Mouse (Mus musculus) neural tube, embryonic 10.5 days (tissue): ENCODE results near the gene Syn1.

Source experiments
- DNase-seq: peaks from one replicate; pipeline ENCODE4 v3.0.0-alpha.2; 2017; ENCODE audit warnings: low spot score; ENCODE audit errors: extremely low spot score

Gene Syn1

DNA sequence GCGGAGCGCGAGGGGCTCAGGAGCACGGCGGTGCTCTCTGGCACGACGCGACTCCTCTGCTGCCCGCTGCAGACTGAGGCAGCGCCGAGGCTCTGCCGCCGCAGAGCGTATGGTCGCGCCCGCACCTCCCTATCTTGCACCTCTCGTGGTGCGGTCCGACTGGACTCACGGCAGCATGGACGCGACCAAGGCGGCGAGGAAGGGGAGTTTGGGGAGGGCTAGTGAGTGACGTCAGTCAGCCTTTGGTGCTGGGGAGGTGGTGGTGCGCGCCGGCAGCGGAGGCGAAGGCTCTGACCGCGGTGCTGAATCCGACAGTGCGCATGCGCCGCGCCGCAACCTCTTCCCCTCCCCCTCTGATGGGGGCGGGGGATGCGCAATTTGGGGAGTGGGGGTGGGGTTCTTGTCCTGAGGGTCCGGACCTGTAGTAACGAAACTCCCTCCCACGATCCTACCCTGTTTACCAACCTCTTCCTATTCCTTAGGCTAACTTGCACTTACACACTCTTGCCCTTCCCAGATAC, at the start of gene Syn1:
Gene Syn1, minus strand, starts transcription at position 161 of the 521 bp plus-strand sequence.
- DNase-seq, result peak; percentile 77

DNA sequence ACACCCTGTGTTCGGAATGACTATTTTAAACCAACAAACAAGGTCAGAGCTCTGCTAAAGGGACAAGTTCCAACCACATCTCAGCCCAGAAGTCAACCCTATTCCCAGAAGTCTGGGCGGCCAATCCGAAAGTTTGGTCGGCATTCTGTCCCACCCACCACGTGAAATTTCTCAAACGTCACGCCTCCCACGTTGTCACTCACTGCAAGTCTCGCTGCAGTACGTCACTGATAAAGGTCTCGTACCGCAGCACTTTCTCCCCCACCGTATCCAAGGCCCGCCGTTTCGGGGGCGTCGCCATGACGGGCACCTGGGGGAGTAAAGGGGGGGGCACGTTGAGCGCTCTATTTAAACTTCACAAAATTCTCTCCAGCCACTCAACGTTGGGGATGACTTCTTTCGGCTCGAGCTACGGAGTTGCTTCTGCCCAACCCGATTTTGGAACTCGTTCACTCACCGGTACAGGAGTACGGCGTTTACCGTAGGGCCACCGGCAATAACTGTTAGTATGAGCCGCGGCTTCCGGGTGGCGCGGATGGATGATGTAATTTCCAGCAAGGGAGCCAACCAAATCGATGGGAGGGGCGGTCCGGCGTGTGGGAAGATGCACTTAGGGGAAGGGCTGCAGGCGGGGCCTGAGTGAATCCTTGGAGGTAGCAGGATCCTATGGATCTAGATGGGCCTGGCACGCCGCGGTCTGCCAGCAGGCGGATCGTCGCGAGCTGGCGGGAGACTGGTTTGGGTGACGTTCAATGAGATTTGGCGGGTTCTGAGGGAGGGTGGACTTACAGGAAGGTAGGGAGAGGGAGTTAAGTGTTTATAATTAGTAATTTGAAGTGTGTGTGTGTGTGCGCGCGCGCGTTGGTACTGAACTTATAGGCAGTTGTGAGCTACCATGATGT, 40.9 kb upstream of the Syn1 start, which contains the start of gene Uxt:
Gene Uxt, minus strand, starts transcription at position 541 of the 902 bp plus-strand sequence.
- peak; percentile 84 for DNase-seq

DNA sequence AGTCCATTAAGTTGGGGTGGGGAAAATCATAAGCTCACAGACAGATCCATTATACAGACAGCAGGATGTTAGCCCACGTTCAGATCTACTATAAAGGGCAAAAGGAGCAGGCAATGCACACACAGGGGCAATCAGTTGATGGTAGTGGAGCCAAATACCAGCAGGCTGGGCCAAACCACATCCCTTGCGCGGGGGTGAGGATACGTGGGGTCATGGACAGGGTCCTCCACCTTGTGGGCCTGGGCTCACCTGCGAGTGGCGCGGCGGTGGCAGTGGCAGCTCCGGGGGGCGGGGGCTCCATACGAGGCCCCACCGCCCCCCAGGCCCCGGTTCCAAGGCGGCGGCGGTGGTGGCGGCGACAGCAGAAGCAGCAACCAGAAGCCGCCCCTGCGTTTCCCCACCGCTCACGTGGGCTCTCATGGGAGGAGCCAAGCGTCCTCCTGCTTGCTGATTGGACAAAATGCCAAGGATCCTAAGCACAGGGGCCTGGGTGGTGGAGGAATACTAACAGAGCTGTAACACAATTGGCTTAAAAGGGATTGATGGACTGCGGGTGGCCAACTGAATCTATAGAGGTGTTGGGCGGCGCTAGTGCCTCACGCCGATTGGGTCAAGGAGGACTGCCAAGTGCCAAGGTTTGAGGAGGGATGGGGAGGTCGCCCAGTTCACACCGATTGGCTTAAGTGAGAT, 29.5 kb upstream of the Syn1 start, which contains the start of gene Elk1:
Gene Elk1, minus strand, starts transcription at position 418 of the 690 bp plus-strand sequence.
- peak; percentile 80 for DNase-seq

DNA sequence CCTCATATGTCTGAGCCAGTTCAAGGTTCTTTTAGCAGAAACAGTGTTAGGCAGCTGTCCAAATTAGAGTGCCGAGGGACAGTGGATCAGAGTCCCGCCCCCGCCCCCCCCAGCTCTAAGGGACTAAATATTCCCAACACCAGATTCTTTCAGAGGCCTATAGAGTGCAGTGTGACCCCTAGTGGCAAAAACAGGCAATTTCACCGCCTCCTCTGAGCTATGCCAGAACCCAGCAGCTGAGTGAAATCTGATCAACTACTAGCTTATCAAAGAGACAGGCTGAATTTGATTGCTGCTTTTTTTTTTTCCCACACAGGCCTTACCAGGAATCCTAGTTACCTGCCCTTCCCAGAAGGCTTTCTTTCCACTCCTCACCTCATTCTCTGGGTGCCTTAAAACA, 25.3 kb upstream of the Syn1 start:
- peak; percentile 19 for DNase-seq

DNA sequence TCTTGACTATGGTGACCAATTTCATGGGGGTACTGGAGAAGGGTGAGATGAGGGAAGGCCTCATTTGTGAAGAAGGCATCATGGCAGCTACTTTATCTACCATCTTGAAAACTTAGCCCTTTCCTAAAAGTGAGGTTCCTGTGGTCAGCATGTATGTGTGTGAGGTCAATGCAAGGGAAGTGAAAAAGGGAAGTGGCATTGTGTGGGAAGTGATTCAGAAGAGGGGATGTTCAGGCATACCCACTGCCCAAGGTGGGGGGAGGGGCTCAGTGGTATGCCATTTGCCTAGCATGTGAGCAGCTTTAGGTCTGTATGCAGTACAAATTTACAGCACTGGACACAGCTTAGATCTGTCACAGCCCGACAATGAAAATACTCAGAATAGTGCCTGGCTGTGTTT, 11.2 kb upstream of the Syn1 start:
- no peak for DNase-seq

DNA sequence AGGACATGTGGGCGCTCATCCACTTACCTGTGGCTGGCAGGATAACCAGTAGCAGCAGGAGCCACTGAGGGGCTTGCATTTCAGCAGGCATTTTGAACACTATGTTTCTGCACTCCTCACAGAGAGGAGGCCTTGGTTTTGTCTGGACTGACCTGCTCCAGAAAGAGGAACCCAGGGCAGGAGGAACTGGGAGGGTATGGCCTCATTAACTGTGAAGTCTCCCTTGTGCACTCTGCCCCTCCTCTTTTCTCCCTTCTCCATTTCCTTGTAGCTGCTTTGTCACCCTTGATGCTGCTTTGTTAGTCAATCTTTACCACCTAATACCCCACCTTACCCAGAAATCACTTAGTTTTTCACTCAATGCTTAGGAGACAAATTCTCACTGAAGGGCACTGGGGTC, 10.6 kb upstream of the Syn1 start, which contains the start of gene Cfp:
Gene Cfp, minus strand, starts transcription at position 192 of the 400 bp plus-strand sequence.
- DNase-seq, result no peak

DNA sequence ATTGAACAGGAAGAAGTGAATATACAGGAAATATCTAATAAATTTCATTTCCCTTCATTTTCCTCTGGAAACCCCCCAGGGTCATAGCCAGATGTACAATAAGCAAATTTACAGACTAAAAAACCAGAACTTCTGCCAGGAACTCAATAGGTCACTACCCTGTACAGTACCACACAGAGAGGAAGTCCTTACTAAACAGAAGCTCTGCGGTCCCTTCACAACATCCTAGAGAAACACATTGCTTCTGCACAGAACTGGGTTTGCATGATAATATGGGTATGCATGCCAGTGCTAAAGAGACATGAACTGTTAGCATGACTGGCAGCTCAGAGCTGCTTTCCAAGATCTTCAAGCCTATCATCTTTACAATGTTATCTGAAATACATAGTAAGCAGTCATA, 9.1 kb upstream of the Syn1 start:
- DNase-seq, result no peak

DNA sequence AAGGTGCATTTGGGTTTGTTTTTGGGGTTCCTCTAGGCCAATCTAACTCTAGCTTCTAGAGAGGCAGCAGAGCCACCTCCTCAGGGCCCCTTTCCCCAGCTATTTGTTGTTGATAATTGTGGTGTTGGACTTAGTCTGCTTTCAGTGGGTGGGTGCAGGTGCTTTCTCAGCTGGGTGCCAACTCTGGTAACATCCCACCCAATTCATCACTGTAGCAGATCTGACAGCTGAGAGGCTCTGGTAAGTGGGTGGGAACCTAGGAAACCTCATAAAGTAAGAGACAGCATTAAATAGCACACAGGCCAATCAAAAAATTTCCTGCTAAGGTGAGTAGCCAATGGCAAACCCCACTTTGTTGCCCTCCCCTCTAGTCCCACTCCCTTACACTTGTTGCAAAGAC, 4.2 kb upstream of the Syn1 start:
- DNase-seq, result no peak

DNA sequence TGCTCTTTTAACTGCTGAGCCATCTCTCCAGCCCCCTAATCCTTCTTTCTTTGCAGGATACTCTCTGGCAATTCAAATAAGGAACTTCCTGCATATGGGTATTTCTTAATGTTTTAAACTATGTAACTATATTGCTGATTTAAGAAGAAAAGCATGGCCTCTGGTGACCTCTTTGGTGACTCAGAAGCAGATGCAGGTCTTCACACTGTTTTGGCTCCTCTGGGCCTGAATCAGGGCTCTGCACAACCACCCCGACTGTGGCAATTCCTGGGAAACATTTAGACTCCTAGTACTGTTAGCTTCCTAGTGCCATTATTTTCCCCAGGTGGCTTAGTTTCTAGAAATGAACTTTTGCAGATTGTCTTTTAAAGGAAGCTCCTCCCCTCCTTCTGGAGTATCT, 2.7 kb upstream of the Syn1 start:
- no peak for DNase-seq

DNA sequence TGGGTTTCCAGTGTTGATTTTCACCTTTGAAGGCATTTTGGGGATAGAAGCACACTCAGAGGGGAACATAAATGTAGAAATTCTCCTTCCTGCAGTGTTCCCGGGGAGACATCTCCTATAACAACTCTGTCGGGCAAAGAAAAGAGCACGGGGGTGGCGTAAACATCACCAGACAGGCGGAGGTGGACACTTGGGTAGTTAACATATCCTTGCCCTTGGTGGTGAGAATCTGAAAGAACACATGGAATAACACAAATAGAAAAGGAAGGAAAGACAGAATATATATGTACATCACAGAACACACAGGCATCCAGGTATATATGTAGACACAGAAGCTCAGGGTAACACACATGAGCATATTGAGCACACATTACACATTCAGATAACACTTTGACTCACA, 562 bp upstream of the Syn1 start:
- no peak for DNase-seq

DNA sequence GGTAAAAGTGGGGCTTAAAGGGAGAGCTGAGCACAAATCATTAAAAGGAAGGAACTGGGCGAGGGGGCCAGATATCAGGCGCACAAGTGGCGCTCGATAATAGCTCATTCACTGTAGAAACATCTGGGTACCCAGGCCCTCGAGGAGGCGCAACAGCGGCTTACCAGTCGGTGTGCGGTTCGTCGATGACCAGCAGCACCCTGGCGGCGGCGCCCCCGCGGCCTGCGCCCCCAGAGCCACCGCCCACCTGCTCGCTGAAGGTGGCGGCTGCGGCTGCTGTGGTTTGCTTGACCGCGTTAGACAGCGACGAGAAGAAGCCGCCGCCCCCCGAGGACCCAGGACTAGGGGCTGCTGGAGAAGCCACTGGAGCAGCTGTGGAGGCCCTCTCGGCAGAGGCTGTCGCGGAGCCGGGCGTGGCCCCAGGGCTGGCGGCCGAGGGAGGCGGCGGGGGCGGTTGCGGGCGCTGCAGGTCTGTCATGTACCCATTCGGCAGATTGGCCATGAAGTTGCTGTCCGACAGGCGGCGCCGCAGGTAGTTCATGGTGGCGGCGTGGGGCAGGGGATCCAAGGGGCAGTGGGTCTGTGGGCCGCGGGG, 458 bp downstream of the Syn1 start:
- DNase-seq, result no peak

DNA sequence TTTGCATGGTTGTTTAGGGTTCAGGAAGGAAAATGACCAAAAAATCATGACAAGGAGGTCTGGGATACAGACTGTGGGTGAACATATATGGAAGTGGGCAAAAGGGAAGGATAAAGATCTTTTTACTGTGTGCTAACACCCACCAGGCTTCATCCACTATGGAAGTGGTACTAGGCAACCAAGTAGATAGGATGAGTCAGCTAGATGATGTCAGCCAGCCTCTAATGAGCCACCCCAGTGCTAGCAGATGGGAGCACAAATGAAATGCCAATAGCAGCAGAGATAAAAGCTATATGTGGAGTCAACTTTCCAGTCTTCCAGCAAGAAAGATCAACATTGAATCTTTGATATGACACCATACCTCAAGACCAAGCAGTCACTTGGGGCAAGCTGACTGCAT, 5.7 kb downstream of the Syn1 start:
- DNase-seq, result no peak

DNA sequence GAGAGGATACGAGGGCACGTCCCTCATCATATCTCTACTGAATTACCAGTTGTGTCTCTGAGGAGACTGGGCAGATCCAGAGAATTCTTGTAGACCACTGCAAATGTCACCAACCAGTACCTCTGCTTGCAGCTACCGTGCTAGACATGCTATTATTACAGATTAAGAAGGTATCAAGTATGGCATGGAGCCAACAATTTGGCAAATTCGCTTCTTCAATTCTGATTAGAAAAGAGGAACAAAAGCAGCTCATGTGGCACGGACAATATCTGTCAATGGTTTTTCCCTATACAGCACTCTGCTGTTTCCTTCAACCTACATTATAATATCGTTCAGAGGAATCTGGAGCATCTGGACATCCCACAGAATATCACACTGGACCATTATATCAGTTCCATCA, 7.1 kb downstream of the Syn1 start:
- DNase-seq, result no peak

DNA sequence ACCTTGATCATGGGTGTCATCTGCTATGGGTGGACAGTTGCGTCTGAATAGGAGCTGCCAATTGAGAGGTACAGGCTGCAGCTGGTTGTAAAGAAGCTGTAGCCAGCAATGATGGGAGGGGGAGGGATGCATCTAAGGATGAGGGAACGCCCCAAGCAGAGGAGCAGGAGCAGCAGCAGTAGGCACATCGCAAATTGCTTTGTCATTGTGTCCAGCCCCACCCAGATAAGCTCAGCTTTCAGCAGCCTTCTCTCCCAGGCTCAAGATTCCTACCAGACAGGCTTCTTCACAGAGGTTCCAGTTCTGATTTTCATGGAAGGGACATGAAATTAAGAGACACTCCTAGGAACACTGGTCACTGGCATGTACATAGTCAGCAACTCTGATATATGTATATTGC, 10.7 kb downstream of the Syn1 start:
- no peak for DNase-seq

DNA sequence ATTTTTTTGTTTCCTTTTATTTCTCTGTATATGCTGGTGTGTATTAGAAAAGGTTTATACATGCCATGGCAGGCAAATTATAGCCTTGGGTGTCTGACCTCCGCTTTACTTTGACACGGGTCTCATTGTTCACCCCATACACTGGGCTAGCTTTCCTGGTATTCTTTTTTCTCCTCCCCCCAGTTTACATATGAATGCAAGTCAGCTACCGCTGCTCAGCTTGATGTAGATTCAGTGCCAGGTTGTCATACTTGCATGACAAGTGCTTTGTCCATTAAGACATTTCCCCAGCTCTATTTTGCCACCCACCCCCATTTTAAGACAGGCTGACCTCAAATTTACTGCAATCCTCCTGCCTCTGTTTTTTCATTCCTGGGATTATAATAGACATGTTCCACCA, 45.6 kb downstream of the Syn1 start:
- no peak for DNase-seq

DNA sequence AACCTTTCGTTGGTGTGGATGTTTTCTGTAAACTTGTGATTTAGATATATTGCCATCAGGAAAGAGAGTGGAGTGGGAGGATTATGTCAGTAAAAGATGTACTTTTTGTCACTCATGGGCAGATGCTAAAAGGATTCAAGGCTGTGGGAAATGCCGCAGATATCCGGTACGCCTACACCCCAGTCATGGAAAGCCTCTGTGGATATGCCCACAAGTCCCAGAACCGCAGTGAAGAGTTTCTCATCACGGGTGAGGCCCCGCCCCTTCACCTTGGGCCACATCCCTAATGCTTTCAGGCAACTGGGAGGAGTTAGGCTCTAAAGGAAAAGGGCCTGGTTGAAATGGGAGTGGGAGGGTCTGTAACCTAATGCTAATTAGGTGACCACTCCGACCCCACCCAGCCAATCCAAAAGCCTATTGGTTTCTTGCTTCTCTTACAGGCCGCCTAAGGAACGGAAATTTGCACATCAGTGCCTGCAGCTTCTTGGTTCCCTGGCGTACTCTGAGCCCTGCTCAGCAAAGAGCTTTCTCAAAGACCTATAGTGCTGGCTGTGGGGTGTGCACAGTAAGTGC, 47.8 kb downstream of the Syn1 start:
- no peak for DNase-seq

DNA sequence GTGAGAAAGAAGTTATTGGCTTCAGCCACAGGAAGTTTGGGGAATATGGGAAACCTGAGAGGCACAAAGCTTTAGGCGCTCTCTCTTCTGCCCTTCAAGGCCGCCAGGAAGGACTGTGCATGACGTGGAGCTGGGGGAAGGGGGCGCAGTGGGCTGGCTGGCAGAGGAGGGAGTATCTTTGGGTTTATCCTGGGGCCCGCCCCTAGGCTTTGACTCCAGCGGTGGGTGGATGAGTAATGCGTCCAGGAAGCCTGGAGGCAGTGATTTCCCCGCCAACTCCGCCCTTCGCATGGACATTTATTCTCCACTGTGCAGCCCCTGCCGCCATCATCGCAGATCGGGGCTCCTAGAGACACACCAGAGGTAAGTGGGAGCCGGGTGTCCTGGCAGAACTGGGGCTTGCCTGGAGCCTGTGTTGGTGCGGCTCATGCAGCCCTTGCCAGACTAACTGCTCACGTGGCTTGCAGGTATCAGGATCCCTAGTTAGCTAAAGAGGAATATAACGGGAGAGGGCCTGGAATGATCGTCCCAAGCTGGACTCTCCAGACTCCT, 50.8 kb downstream of the Syn1 start, which contains the start of gene Timp1:
Gene Timp1, plus strand, starts transcription at position 205 of the 552 bp plus-strand sequence.
- peak; percentile 40 for DNase-seq

DNA sequence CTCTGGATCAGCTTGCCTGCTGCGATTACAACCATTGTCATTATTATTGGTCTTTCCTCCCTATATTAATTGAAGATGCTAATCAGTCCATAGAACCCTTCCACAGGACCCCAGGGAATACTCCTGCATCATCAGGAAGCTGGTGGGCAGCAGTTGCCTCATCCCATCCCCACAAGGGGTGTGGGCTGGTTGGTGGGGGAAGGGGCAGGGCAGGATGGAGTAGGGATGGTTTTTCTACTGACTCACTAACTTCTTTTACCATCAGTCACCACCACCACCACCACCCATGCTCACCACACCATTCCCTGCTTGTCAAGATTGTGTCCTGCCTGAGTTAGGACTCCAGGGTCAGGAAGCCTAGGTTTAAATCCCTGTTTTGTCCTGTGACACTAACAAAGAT, 51.6 kb downstream of the Syn1 start:
- no peak for DNase-seq

DNA sequence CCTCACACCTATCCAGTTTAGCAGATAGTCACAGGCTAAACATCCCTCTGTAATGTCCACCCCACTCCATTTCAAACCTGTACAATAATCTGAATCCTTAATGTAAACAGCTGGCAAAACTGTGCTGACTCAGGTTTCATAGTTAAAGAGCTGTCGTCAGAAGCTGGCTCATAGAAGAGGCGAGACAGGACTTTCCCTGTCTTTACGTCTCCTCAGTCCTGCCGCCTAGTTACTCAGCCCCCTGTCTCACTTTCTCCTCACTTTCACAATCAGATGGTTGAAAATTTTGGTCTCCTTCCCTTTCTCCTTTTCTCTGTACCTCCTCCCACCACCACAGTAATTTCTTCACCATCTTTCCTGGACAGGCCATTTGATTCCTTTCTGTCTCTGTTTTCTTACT, 52.7 kb downstream of the Syn1 start:
- DNase-seq, result no peak

DNA sequence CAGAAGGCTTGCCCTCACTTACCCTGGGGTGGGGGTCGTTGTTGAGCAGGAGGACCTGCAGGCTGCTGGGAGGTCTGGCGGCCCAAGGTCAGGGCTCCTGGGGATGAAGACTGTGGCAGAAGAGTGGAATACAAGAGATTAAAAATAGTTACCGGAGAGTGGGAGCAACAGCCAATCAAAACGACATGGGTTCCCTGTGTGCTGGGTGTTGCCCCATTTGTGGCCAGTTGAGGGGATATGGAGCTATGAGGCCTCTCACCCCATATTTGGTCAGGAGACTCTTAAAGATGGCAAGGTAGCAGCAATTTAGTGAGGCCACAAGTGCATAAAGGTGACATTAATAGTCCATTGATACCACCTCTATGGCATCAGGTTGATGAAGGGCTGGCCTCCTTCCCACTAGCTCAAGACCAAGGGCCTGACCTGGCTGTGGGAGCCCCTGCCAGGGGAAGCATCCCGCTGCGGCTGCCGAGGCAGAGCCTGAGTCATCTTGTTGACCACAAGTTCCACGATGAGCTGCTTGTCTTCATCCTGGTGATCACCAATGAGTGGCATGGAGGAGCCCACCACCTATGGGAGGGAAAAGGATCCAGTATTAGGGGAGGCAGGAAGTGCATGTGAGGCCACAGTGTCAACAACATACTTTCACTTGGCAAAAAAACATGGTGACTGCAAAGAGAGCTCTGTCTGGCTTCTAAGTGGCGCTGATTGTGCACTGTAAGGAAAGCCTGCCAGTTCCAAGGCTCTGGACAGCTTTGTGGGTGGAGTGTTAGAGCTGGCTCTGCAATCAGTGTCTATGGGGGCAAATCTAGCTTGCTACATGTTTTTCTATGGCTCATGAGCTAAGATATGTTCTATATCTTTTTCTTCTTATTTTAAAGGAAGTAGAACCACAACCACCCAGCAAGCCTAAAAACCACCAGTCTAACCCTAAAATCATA, 57.4 kb downstream of the Syn1 start:
- no peak for DNase-seq
